Mouse (Mus musculus) limb, embryonic 14.5 days (tissue): ENCODE results near the gene Cd79b. TPM values are rescaled to one million over a fixed set of nuclear protein-coding genes. Genes with fewer than 3 reads are reported as not detected.
"Not testable (repeated sequence)": the region's sequence is repeated elsewhere in the genome, so short reads cannot be mapped to it uniquely, and the experiment has no call there.

Experiments used
- ATAC-seq: fragments of 200-750 bp; cut with Nextera tagmentation; 2 replicates; pipeline ENCODE4 v1.8.0; 2017; ENCODE audit warnings: low read depth, moderate number of reproducible peaks, moderate TSS enrichment; ENCODE audit not compliant: low FRiP score
- DNase-seq: peaks from one replicate; pipeline ENCODE4 v3.0.0-alpha.2; 2015; ENCODE audit warnings: low spot score
- H3K27ac ChIP-seq: fragments of 300-500 bp; sonication (generic); replicated peaks from 2 replicates; pipeline ENCODE4 v1.5.1; 2014; ENCODE audit warnings: low read depth, mild to moderate bottlenecking, low read length, moderate library complexity, mixed read lengths
- H3K27me3 ChIP-seq: fragments of 300-500 bp; sonication (generic); 2 replicates; pipeline ENCODE4 v1.6.1; 2014; ENCODE audit warnings: low read length, mixed read lengths; ENCODE audit not compliant: control insufficient read depth, insufficient read depth
- H3K36me3 ChIP-seq: fragments of 300-500 bp; sonication (generic); 2 replicates; pipeline ENCODE4 v1.6.1; 2014; ENCODE audit warnings: mild to moderate bottlenecking, low read length, moderate library complexity, mixed read lengths; ENCODE audit not compliant: control insufficient read depth, insufficient read depth
- H3K4me1 ChIP-seq: fragments of 300-500 bp; sonication (generic); 2 replicates; pipeline ENCODE4 v1.6.1; 2014; ENCODE audit warnings: antibody characterized with exemption, low read length, mixed read lengths; ENCODE audit not compliant: control insufficient read depth, insufficient read depth
- H3K4me2 ChIP-seq: fragments of 300-500 bp; sonication (generic); replicated peaks from 2 replicates; pipeline ENCODE4 v1.6.1; 2014; ENCODE audit warnings: low read depth, mild to moderate bottlenecking, low read length, moderate library complexity; ENCODE audit not compliant: severe bottlenecking
- H3K4me3 ChIP-seq: fragments of 300-500 bp; sonication (generic); replicated peaks from 2 replicates; pipeline ENCODE4 v1.5.1; 2014; ENCODE audit warnings: low read length
- H3K9ac ChIP-seq: fragments of 300-500 bp; sonication (generic); 2 replicates; pipeline ENCODE4 v1.6.1; 2014; ENCODE audit warnings: mild to moderate bottlenecking, low read depth, low read length, moderate library complexity; ENCODE audit not compliant: severe bottlenecking
- H3K9me3 ChIP-seq: fragments of 300-500 bp; sonication (generic); 2 replicates; pipeline ENCODE4 v1.6.1; 2016; ENCODE audit warnings: low read length; ENCODE audit not compliant: control insufficient read depth
- POLR2A ChIP-seq: fragments of 200-500 bp; IDR thresholded peaks from 2 replicates; pipeline ENCODE4 v1.8.0; 2012; ENCODE audit warnings: inconsistent platforms, mild to moderate bottlenecking, moderate library complexity, borderline replicate concordance; ENCODE audit not compliant: insufficient read depth, insufficient read length; ENCODE audit errors: extremely low read depth
- whole genome bisulfite sequencing: fragments of 180-500 bp; shearing (Covaris S2); extraction: QIAGEN DNeasy Blood & Tissue Kit; methylation state at CpG from one replicate; pipeline ENCODE4 v1.1.7; 2014; 5-methylcytosine and 5-hydroxymethylcytosine counted together
- polyA plus RNA-seq, 2 experiments: library from polyadenylated mRNA; depleted of rRNA in 1 of 2; stranded (reverse) in 1 of 2; unstranded in 1 of 2; fragments of >200 nt; fragmentation: Nextera tagmentation in 1 of 2; extraction: Ambion mirVana in 1 of 2; gene quantifications; 2 replicates each; pipeline versions ENCODE4 v1.2.1 to v1.2.3; 2012 to 2014

Gene Cd79b
- polyA plus RNA-seq, 2 experiments = 2.7 to 3.0 TPM

DNA sequence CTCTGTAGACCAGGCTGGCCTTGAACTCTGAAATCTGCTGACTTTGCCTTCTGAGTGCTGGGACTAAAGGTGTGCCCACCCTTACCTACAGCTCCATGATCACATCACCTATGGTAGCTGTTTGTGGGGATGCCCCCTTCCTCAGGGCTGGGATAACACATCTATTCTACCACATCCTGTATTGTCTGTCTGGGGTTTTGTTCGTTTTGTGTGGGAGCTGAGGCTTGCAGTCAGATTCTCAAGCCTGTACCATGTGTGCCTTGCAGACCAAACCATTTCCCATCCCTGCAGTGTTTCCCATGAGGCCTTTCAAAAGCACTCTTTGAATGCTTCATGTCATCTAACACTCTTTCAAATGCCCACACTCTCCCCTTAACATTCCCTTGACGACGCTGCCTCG lies 37.4 kb upstream of the Cd79b start:
- H3K9me3 ChIP-seq = no peaks in the 10 kb centered on the region
- H3K36me3 ChIP-seq = no peaks in the 10 kb centered on the region
- no peak overlapping the region for H3K27ac ChIP-seq
- DNase-seq (no peak), ATAC-seq (no peak)
- no peak overlapping the region for H3K9ac ChIP-seq
- H3K4me3 ChIP-seq = no peak overlapping the region
- TF ChIP-seq POLR2A = no peak
- H3K4me2 ChIP-seq = no peak overlapping the region
- no peaks in the 10 kb centered on the region for H3K4me1 ChIP-seq
- WGBS = 59% methylated on average over 4 of the region's 4 CpGs
- no peaks in the 10 kb centered on the region for H3K27me3 ChIP-seq

DNA sequence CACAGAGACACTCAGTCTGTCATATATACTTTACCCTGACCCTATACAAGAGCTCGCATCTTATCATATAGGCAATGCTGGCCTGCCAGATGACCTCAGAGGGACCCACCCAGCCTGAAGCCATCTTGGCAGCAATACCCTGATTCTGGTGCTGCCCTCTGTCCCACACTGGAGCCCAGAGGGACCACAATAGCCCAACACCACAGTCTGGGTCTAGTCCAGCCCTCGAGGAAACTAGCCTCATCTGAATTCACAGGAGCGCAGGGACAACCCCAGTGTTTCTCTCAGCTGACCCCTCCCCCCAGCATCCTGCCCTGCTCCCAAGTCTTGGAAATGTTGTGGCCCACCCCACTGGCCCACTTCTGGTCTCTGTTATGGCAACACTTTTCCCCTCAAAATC lies 36.7 kb upstream of the Cd79b start:
- Histone ChIP-seq H3K27ac (no peak overlapping the region), H3K4me2 (no peak overlapping the region), H3K27me3 (no peaks in the 10 kb centered on the region), H3K4me1 (no peaks in the 10 kb centered on the region), H3K36me3 (no peaks in the 10 kb centered on the region), H3K4me3 (no peak overlapping the region), H3K9me3 (no peaks in the 10 kb centered on the region), H3K9ac (no peak overlapping the region)
- DNase-seq = no peak
- WGBS = 52% methylated on average over 3 of the region's 3 CpGs
- no peak for TF ChIP-seq POLR2A
- no peak for ATAC-seq

DNA sequence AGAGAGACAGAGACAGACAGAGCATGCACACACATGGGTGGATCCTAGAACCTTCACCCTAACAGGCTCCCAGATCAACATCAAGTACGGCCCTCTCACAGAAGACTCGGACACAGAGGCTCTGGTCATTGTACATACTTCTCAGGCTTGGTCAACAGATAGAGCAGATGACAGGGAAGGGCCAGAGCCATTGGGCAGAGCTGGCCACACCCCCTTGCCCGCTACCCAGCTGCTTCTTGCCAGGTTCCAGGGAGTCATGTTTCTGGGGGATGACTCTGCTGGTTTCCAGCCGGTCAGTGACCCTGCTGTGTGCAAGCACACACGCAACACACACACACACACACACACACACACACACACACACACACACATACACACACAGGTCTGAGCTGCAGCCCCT lies 36.3 kb upstream of the Cd79b start:
- Histone ChIP-seq H3K9ac (no peak overlapping the region), H3K36me3 (no peaks in the 10 kb centered on the region), H3K4me3 (no peak overlapping the region), H3K27me3 (no peaks in the 10 kb centered on the region), H3K27ac (no peak overlapping the region), H3K4me2 (no peak overlapping the region), H3K4me1 (no peaks in the 10 kb centered on the region), H3K9me3 (no peaks in the 10 kb centered on the region)
- DNase-seq = no peak
- ATAC-seq = no peak
- TF ChIP-seq POLR2A = no peak
- 50% methylated on average over 4 of the region's 5 CpGs for WGBS

DNA sequence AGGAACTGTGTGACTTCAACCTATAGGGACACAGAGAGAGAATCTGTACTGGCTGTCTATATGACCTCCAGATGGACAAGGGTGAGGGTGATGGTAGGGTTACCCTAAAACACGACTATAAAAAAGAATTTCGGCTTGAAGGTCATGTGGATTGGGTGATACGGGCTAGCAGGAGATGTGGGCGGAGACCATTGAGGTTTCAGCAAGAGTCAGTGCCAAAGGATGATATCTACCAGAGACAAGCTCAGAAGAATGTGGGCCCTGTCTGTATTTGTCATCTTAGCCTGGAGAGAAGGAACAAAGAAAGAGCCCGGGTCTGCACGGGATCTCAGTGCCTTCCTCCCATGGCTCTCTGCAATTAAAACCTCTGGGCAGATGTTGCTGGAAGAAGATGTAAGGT lies 35.2 kb upstream of the Cd79b start:
- WGBS = 80% methylated on average over 6 of the region's 6 CpGs
- no peaks in the 10 kb centered on the region for H3K36me3 ChIP-seq
- no peaks in the 10 kb centered on the region for H3K27me3 ChIP-seq
- no peak overlapping the region for H3K27ac ChIP-seq
- H3K4me1 ChIP-seq = no peaks in the 10 kb centered on the region
- DNase-seq = no peak
- H3K4me2 ChIP-seq = no peak overlapping the region
- no peak overlapping the region for H3K9ac ChIP-seq
- ATAC-seq = no peak
- H3K4me3 ChIP-seq = no peak overlapping the region
- H3K9me3 ChIP-seq = no peaks in the 10 kb centered on the region
- TF ChIP-seq POLR2A = no peak

DNA sequence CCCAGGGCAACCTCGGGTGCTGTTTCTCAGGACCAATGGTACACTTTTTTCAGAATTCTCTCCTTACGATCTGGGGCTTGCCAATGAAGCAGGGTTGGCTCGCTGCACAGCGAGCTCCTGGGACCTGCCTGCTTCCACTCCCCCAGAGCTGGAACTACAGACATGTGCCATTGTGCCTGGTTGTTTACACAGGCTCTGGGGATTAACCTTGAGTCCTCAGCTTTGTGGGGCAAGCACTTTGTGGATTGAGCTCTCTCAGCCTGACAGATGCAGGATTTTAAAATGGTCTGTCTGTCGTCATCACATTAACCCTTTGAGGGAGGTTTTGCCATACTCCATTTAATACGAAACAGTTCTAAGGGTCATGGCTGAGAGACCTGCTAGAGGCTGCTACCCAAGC lies 30.3 kb upstream of the Cd79b start:
- Histone ChIP-seq H3K4me2 (no peak overlapping the region), H3K9me3 (no peaks in the 10 kb centered on the region), H3K27ac (no peak overlapping the region), H3K4me1 (no peaks in the 10 kb centered on the region), H3K9ac (no peak overlapping the region), H3K36me3 (no peaks in the 10 kb centered on the region), H3K27me3 (no peaks in the 10 kb centered on the region), H3K4me3 (no peak overlapping the region)
- no peak for TF ChIP-seq POLR2A
- ATAC-seq = no peak
- no peak for DNase-seq
- WGBS = 44% methylated on average over 6 of the region's 6 CpGs

DNA sequence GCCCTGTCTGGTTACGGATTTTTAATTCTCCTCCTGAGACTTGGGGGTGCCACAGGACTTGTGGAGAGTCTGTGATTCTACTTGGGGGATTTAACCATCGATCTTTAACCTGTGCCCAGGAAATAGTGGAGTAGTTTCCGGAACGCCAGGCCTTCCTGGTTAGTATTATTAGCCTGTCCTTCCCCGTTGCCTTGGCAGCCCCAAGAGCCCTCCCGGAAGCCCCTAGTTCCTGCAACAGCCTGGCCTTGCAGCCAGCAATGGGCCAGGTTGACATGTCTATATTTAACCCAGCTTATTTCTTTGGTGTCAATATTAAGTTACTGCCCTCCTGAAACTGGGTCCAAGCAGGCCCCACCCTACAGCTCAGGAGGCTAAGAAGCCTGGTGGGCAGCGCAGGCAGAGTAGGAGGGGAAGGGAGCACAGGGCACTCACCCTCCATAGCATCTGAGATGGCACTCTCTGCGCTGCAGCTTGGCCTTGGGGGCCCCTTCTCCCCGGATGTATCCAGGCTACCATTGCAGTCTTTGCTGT lies 26.5 kb upstream of the Cd79b start:
- no peak overlapping the region for H3K27ac ChIP-seq
- no peaks in the 10 kb centered on the region for H3K27me3 ChIP-seq
- ATAC-seq = no peak
- no peaks in the 10 kb centered on the region for H3K9me3 ChIP-seq
- no peaks in the 10 kb centered on the region for H3K4me1 ChIP-seq
- no peak overlapping the region for H3K4me3 ChIP-seq
- no peaks in the 10 kb centered on the region for H3K36me3 ChIP-seq
- no peak overlapping the region for H3K4me2 ChIP-seq
- 73% methylated on average over 9 of the region's 9 CpGs for WGBS
- H3K9ac ChIP-seq = no peak overlapping the region
- TF ChIP-seq POLR2A = no peak
- no peak for DNase-seq

DNA sequence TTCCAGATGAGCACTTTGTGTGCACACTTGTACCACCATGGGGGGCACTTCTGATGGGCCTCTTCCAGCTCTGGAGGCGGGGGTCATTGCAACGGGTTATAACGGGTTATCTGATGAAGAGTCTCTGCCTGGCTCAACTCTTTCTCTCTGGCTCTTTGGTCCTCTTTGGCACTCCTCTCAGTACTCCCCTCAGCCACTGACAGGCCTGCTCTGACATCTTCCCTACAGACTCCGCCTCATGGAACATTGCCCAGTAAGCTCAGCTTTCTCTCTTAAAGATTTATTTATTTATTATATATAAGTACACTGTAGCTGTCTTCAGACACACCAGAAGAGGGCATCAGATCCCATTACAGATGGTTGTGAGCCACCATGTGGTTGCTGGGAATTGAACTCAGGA lies 24.8 kb upstream of the Cd79b start:
- not testable (repeated sequence) for ATAC-seq
- peak; percentile 8 for DNase-seq

More for the DNA sequence above, 24.8 kb upstream of the Cd79b start:
- H3K27ac ChIP-seq, H3K27me3 ChIP-seq, H3K9me3 ChIP-seq, H3K9ac ChIP-seq, H3K4me1 ChIP-seq, H3K4me2 ChIP-seq, H3K36me3 ChIP-seq, H3K4me3 ChIP-seq: not testable (repeated sequence)
- WGBS = 89% methylated on average over 4 of the region's 4 CpGs
